Mouse (Mus musculus) cerebellum, postnatal 25 days (tissue): Measurements from ENCODE around the gene Ppp1ca.
A peak's percentile ranks its signal among the peaks of the same experiment; 100 is the strongest.

Source experiments
- DNase-seq, 2 experiments: peaks; one replicate each; pipeline ENCODE4 v3.0.0; 2021; ENCODE audit warnings: mixed read lengths in 2 of 2

Gene Ppp1ca

DNA sequence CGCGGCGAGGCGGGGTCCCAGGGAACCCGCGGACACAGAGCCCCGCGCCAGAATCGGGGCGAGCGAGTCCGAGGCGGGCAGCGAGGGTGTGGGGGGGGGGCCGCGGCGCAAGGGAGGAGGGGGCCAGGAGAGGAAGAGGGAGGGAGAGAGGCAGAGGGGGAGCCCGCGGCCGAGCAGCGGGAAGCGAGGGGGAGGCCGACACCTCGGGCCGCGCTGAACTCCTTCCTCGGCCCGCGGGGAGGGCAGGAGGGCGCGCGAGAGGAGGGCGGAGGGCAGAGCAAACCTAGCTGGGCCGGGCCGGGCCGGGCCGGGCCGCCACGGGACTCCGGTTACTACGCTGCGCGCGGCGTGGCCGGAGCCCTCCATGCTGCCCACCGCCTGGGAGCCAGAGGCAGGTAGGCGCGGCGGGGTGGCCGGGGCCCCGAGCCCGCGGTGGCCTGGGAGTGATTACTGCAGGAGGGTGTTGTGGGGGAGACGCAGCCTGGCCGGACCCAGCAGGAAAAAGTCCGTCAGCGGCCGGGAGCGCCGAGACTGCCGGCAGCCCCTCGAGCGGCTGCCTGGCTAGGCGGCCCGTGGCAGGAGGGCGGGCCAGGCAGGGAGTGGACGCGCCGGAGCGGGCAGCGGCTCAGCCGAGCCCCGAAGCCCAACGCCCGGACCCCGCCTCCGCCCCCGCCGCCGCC is 23.0 kb downstream of the Ppp1ca start:
- DNase-seq: no peak

DNA sequence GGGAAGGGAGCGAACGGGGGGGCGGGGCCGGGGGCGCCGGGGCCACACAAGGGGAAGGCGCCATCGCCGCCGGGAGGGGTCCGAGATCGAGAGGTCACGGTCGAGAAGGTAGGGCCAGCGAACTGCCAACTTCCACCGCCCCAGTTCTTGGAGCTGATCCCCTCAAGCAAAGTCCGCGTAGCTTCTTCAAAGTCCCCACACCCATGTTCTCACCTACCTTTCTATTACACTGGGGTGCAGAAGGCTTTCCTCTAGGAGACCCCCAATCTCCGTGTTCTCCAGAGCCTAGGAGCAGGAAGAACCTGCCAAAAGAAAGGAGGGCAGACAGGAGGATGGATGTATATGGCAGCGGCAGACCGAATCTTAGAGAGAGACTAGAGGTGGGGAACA is 23.6 kb downstream of the Ppp1ca start:
- no peak for DNase-seq

DNA sequence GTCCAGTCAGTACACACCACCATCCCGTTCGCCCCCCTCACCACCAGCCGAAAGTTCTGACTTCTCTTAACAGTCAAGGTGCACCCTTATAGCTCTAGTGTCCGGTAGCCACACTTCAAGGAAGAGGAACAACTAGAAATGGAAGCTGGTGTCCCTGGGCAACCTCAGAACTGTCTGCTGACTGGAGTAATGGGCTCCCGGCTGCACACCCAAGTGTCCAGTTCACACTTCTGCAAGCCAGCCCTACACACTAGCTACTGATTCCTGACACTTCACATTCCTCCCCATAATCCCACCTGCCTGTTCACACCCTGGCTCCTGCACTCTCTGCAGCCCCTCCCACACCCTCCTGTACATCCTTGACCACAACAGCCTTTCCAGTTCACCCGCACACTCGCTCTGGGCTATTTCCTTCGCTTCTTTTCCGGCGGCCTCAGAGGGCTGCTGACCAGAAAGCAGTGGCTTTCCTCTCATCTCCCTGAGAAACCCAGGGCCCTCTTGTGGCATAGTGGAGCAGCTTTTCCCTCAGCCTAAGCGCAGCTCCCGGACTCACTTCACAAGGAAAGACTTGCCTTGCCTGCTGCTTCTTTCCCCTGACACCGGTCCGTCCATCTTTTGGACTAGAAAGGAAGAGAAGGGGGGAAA is 24.3 kb downstream of the Ppp1ca start:
- peak; percentile 56 to 70 for DNase-seq

- DNase-seq: no peak
These were observed 25.3 kb downstream of the Ppp1ca start for GRCm38 (mm10) chr19:4217140-4217539.

DNA sequence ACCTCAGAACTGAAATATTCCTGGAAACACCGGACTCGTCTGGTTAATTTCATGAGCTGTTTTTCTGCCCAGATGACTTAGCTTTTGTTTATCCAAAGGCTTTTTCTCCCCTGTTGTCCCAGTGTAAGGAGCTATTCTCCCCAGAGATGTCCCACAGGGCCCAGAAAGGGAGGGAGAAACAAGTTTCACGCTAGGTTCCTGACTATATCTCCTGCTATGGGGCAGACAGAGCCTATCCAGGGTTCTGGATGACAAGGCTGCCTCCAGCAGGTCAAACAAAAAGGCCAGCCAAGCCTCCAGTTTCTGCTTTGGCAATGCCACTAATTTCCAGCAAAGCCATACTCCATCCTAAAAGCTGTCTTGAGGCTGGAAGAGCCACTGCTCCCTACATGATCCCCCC is 26.0 kb downstream of the Ppp1ca start:
- DNase-seq: no peak

DNA sequence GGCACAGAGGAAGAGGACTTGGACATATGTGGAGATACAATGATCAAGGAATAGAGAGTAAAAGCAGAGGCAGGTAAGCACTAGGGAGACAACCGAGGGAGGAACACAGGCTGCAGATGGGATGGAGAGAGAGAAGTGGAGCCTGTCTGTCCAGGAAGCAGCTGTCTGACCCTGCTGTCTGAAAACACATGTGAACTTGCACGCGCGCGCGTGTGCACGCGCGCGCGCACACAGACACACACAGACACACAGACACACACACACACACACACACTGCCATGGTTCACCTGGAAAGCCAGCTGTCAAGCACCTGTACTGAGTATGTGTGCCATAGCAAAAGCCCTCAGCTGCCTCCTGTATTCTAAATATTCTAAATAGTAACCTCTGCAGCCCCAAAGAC is 26.4 kb downstream of the Ppp1ca start:
- DNase-seq: no peak

DNA sequence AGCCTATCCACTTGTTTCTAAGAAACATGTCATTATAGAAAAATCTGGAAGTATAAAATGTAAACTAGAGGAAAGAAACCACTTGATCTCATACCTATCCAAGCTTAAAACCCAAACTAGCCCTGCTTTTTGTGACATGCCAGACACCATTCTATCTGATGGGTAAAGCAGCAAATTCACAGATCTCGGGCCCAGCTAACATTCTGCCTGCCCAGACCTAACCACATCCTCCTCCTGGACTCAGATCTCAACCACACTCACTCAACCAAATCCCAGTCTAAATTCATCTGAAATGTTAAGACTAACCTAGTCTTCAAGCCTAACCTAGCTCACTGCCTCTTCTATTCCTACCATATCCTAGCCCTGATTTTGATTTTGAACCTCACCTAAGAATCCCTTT is 26.9 kb downstream of the Ppp1ca start:
- DNase-seq: no peak

GRCm38 (mm10) chr19:4219943-4220342 is 28.1 kb downstream of the Ppp1ca start:
- DNase-seq: no peak

DNA sequence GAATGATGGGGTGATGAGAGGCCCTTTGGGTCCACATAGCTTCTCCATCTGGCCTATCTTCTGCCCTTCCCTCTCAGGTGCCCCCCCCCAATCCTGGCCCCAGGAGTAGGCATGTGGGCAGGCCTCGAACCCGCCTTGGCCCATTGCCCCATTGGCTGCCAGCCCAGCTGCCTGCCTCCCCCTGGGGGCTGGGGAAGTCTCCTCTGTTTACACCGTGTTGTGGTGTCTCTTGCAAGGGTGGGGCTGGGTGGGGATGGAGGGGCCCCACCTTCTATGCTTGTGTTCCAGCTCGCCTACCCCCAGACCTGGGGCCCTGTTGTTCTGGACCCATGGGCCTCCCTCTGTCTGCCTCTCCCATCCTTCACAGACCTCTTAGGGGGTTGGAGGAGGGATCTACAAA is 28.6 kb downstream of the Ppp1ca start:
- peak in 1 of 2 experiments; percentile 61 for DNase-seq

- no peak for DNase-seq
These were observed 29.3 kb downstream of the Ppp1ca start for GRCm38 (mm10) chr19:4220957-4221743.

GRCm38 (mm10) chr19:4222165-4222564 is 30.3 kb downstream of the Ppp1ca start:
- no peak for DNase-seq

DNA sequence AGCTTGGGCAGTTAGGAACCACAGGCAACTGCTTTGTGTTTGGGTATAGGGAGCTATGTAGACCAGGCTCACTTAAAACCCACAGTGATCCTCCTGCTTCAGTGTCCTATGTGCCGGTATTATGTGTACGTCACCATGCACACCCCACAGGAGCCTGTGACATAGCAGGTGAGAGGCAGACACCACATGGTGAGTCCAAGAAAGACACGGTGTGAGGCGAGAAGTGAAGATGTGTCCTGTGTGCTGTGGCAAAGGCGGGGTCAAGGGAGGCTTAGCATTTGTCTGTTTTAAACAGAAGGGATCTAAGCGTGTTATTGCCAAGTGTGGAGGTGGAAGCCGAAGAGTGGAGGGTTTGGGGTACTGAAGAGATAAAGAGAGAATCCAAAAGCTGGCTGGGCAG is 34.9 kb downstream of the Ppp1ca start:
- no peak for DNase-seq

- no peak for DNase-seq
These were observed 35.6 kb downstream of the Ppp1ca start for GRCm38 (mm10) chr19:4227446-4227845.

GRCm38 (mm10) chr19:4227894-4228678 is 36.2 kb downstream of the Ppp1ca start:
- DNase-seq: peak; percentile 74 to 79

DNA sequence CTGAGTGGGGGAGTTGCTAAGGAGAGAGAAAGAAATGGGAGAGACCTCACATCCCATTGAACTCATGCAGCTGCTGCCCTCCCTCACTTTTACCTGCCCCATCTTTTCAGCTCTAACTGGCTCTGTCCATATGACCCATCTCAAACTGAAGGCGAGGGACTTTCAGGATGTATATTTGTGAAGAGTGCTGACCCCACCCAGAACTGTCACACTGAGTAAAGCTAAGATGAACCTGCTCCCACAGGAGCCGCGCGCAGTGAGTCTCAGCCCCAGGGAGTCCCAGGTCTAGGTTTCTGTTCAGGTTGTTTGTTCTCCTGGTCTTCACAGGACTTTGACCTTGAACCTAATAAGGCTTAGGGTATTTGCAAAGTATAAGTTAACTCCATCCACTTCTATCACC is 37.0 kb downstream of the Ppp1ca start:
- DNase-seq: no peak

GRCm38 (mm10) chr19:4229451-4230076 is 37.7 kb downstream of the Ppp1ca start:
- peak in 1 of 2 experiments; percentile 36 for DNase-seq

DNA sequence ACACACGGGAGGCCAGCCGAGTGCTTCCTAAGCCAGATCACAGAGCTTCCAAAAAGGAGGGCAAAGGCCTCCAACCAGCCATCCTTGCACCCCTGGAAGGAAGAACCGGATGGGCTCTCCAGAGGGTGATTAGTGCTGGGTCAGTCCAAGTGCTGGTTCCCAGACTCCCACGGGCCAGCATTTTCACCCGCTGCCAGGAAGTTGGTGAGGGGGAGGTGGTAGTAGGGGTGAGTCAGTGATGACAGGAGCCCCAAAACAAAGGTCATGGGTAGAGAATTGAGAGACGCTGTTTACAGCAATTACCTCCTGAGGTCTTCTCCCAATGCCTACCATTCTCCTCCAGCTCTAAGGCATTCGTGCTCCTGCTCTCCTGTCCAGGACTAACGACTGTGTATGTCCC is 38.5 kb downstream of the Ppp1ca start:
- DNase-seq: no peak

DNA sequence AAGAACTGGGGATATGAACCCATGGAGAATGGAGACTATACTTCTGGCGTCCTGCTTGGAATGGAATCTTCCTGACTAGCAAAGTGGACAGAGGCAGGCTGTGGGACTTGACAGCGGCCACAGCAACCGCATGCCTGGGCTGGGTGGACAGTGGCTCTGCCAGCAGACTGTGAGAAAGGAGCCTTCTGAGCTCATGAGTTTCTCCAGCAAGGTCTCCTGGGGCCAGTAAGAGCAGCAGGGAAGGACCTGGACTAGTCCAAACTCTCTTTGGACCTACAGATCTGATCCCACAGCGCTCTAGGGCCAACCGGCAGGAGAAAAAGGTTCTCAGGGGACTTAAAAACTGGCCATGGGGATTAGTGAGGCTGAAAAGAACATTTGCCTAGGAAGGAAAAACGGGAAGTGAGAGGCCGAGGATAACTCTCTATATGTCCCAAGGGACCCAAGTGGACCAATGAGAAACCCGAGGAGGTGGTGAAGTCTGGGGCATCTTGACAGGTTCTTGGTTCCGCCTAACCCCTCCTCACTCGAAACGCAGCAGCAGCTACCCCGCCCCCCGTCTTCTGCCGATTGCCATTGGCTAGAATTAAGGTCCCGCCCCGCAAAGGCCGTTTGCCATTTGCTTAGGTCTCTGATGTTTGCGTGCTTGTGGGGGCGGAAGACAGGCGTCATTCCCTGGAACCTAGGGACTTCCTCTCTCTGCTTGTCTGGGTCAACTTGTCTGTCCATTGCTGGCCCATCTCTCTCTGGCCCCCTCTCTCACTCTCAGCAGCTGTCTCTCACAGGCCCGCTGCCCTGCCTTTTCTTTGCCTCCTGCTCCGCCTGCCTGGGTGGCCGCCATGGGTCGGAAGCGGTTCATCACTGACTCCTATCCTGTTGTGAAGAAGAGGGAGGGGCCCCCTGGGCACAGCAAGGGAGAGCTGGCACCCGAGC is 39.7 kb downstream of the Ppp1ca start, which contains the start of gene Pold4:
Gene Pold4 (plus strand): TSS at position 647 of the 933 bp plus-strand sequence.
- peak; percentile 98 to 99 for DNase-seq

- no peak for DNase-seq
These were observed 40.3 kb downstream of the Ppp1ca start for GRCm38 (mm10) chr19:4232186-4232572.

- DNase-seq: no peak
These were observed 40.8 kb downstream of the Ppp1ca start for GRCm38 (mm10) chr19:4232651-4233050.

DNA sequence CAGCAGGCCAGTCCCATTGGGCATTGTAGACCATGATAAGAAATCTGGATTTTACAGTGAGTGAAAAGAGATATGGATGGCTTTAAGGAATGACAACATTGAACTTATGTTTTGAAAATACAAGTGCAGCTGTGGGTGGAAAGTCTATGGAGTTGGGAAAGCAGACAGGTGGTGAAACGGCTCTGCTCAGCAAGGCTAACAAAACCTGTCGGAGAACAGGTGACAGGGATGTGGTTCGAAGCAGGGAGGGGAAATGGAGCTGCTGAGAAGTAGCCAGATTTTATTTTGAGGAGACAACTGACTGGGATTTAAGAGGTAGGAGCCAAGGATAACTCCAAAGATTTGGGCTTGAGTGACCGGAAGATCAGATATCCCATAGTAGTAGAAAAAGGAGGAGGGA is 42.7 kb downstream of the Ppp1ca start:
- DNase-seq: no peak
